8 mouse cellular contexts compared by ENCODE assay signal in genomic region chr7:66912866-66913265, GRCm38 (mm10).
DNase-seq lines count a peak whose midpoint lies in the region; ATAC-seq lines count a peak whose summit lies in the region.

No protein-coding gene starts in this region.

- peak overlapping the region; percentile 59 for H3K27ac ChIP-seq in hindbrain, embryonic 10.5 days
- no peak overlapping the region for H3K27ac ChIP-seq in hindbrain, embryonic 14.5 days
- H3K27ac ChIP-seq in limb, embryonic 15.5 days: peak overlapping the region; percentile 67

- no peaks in the 10 kb centered on the region for H3K9me3 ChIP-seq in hindbrain, embryonic 10.5 days
- H3K9me3 ChIP-seq in hindbrain, embryonic 14.5 days (ENCODE audit: control insufficient read depth, low read length): no peaks in the 10 kb centered on the region
- H3K9me3 ChIP-seq in limb, embryonic 15.5 days: no peaks in the 10 kb centered on the region

- H3K4me2 ChIP-seq in hindbrain, embryonic 14.5 days (replicated peaks): no peak overlapping the region
- H3K4me2 ChIP-seq in limb, embryonic 15.5 days: no peak overlapping the region

- H3K4me3 ChIP-seq in hindbrain, embryonic 10.5 days: no peak overlapping the region
- no peak overlapping the region for H3K4me3 ChIP-seq in hindbrain, embryonic 14.5 days (replicated peaks; ENCODE audit: low read length)
- no peak overlapping the region for H3K4me3 ChIP-seq in limb, embryonic 15.5 days

- H3K36me3 ChIP-seq in hindbrain, embryonic 10.5 days: no peaks in the 10 kb centered on the region
- no peaks in the 10 kb centered on the region for H3K36me3 ChIP-seq in hindbrain, embryonic 14.5 days (replicated peaks; ENCODE audit: control insufficient read depth, insufficient read depth)
- peaks cover 13% of the 10 kb centered on the region for H3K36me3 ChIP-seq in limb, embryonic 15.5 days

- peaks cover 9% of the 10 kb centered on the region for H3K4me1 ChIP-seq in hindbrain, embryonic 10.5 days (replicated peaks)
- H3K4me1 ChIP-seq in hindbrain, embryonic 14.5 days (replicated peaks; ENCODE audit: control insufficient read depth, insufficient read depth, low read length): no peaks in the 10 kb centered on the region
- H3K4me1 ChIP-seq in limb, embryonic 15.5 days: peaks cover 9% of the 10 kb centered on the region

- no peak overlapping the region for H3K9ac ChIP-seq in hindbrain, embryonic 14.5 days
- no peak overlapping the region for H3K9ac ChIP-seq in limb, embryonic 15.5 days

- no peaks in the 10 kb centered on the region for H3K27me3 ChIP-seq in hindbrain, embryonic 10.5 days (ENCODE audit: insufficient read depth, poor library complexity, severe bottlenecking)
- H3K27me3 ChIP-seq in hindbrain, embryonic 14.5 days (ENCODE audit: control insufficient read depth, insufficient read depth, low read length): no peaks in the 10 kb centered on the region
- no peaks in the 10 kb centered on the region for H3K27me3 ChIP-seq in limb, embryonic 15.5 days

- DNase-seq in hindbrain, embryonic 10.5 days (ENCODE audit: low spot score): peak; percentile 11
- no peak for DNase-seq in hindbrain, embryonic 14.5 days (ENCODE audit: low spot score)
- DNase-seq in adrenal gland, postnatal 25 days: peak; percentile 23
- peak; percentile 37 to 61 for DNase-seq in heart, adult 18-20 months
- no peak for DNase-seq in ovary, adult 18-20 months (ENCODE audit: low spot score)
- no peak for DNase-seq in yolk sac, embryonic 10.5 days (ENCODE audit: low spot score)

- WGBS in hindbrain, embryonic 10.5 days: 59% methylated on average over 5 of the region's 5 CpGs
- WGBS in hindbrain, embryonic 14.5 days: 60% methylated on average over 5 of the region's 5 CpGs
- WGBS in limb, embryonic 15.5 days: 27% methylated on average over 5 of the region's 5 CpGs

- no peak for ATAC-seq in hindbrain, embryonic 14.5 days (ENCODE audit: low FRiP score)
- ATAC-seq in limb, embryonic 15.5 days (ENCODE audit: insufficient number of reproducible peaks, low FRiP score, low TSS enrichment, low read depth): 0 out of 2 replicates have a peak, but pooled peaks have one; percentile 65
- no peak for ATAC-seq in megakaryocyte, adult 5-6 weeks (ENCODE audit: poor library complexity, severe bottlenecking)

Comparison
In these comparisons a context has a peak if more than half of its experiments do, and no peak if none do; other contexts are left out.
1. DNase-seq: peak in hindbrain, embryonic 10.5 days (single experiment), adrenal gland, postnatal 25 days (single experiment) and heart, adult 18-20 months (2 of 2); none in hindbrain, embryonic 14.5 days (single experiment), ovary, adult 18-20 months (single experiment) and yolk sac, embryonic 10.5 days (single experiment).